Mouse (Mus musculus) brain, adult 10 weeks (tissue): Measurements from ENCODE around the gene Dnah14. TPM values are rescaled to one million over a fixed set of nuclear protein-coding genes. Genes with fewer than 3 reads are reported as not detected.

ENCODE experiments used
- polyA plus RNA-seq: library from polyadenylated mRNA; stranded (reverse); fragments of 350-450 nt; fragmentation: Illumina TruSeq; extraction: RNeasy Lipid Tissue Mini Kit (QIAGEN cat#74804); gene quantifications from one replicate; pipeline ENCODE4 v1.2.3, GENCODE M21; 2015; ENCODE audit warnings: low read depth, low replicate concordance

Dnah14 gene
- 1.3 TPM for polyA plus RNA-seq

GRCm38 (mm10) chr1:181576322-181576721 lies at the start of gene Dnah14:
Dnah14 (plus strand) TSS chr1:181576559.

GRCm38 (mm10) chr1:181842781-181843180 lies 266.4 kb downstream of the Dnah14 start, which contains the start of gene Lbr:
Lbr (minus strand) TSS chr1:181843046.

Other genes with a start within 250 kb of the Dnah14 start
- 60.8 TPM for gene Cnih3, start 223.9 kb upstream of the Dnah14 start, polyA plus RNA-seq
- gene Ccdc121, start 65.1 kb upstream of the Dnah14 start, polyA plus RNA-seq = 1.4 TPM